Mouse (Mus musculus) thymus, postnatal 4 days (tissue): ENCODE data around the gene Grip2.

Source experiments
- DNase-seq: peaks from one replicate; pipeline ENCODE4 v3.0.0; 2021

Gene Grip2

DNA sequence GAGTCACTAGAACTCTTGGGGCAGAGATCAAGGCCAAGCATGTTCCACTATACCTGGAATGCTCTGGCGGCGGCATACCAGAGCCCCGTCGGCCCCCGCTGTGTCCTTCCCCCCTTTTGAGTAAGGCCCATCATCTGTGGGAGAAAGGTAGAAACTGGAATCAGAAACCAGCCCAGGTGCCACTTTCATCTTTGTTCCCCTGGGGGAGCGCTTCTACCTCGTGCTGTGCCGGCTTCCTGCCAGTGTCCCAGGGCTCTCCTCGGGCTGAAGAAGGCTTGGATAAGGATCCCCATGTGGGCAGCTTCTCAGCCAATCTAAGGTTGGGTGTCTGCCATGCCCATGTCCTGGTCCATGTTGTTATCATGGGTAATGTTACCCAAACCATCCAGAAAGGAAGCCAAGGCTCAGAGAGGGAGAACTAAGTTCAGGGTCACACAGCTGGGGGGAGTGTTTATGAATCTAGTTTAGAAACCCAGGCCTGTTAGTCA is 38.7 kb downstream of the Grip2 start:
- DNase-seq = no peak

- DNase-seq = no peak
Observed at GRCm38 (mm10) chr6:91785018-91785417, 42.0 kb downstream of the Grip2 start.

GRCm38 (mm10) chr6:91779206-91779605 is 47.8 kb downstream of the Grip2 start:
- no peak for DNase-seq

- peak; percentile 70 for DNase-seq
Observed at GRCm38 (mm10) chr6:91776543-91776942, 50.5 kb downstream of the Grip2 start.

DNA sequence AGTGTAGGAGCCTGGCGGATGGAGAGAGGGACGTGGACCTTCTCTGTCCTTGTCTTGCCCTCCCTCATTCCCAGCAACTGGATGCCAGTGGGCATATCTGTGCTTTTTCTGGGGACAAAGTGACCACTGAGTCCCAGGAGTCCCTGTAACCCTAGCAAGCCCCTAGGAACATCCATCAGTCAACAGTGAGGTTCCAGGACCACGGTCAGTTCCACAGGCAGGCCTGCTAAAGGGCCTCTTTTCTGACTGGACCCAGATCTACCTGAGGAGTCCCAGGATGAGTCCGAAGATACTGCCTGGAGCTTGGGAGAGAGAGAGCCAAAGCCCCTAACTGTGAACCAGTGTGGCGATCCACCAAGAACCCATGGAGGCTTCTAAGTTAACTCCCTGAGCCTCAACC is 53.1 kb downstream of the Grip2 start:
- DNase-seq = no peak

DNA sequence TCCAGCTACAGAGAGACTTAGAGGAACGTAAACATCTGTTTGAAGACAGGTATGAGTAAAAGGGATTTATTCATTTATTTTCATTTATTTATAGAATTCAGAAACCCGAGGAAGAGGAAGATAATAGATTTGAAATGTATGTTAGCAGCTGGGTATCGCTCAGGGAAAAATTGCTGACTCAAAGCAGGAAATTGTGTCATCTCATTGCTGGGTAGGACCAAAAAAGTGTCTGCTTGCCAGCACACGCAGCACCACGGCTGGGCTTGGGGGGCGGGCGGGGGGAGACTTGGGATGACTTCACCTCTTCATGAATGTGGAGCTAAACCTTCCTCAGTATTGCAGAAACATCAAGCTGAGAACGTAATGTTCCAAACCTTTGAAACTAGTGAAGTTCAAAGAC is 59.5 kb downstream of the Grip2 start:
- no peak for DNase-seq

- no peak for DNase-seq
Observed at GRCm38 (mm10) chr6:91762051-91762742, 64.9 kb downstream of the Grip2 start.

- DNase-seq = no peak
Observed at GRCm38 (mm10) chr6:91754845-91755244, 72.2 kb downstream of the Grip2 start.

DNA sequence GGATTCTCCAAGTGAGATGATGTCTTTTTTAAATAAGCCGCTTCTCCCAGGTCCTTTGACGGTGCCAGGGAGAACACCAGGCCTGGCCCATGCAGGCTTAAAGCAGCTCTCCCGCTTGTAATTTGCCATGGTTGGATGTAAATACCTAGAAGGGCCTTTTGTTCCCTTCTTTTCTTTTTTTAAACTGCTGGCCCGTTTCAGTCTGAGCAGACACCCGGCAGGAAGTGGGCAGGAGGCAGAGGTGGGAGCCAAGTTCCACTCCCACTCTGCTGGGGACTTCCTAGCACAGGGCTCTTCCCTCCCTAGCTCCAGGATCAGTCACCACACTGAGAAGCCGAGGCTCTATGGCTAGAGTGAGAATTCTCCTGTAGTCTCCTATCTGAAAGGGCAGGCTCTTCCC is 73.0 kb downstream of the Grip2 start:
- no peak for DNase-seq

- no peak for DNase-seq
Observed at GRCm38 (mm10) chr6:91752884-91753283, 74.2 kb downstream of the Grip2 start.

- DNase-seq = peak; percentile 50
Observed at GRCm38 (mm10) chr6:91750976-91751375, 76.1 kb downstream of the Grip2 start.

- DNase-seq = no peak
Observed at GRCm38 (mm10) chr6:91746776-91747175, 80.3 kb downstream of the Grip2 start.

- DNase-seq = no peak
Observed at GRCm38 (mm10) chr6:91745947-91746582, 81.0 kb downstream of the Grip2 start.

GRCm38 (mm10) chr6:91745246-91745645 is 81.8 kb downstream of the Grip2 start:
- DNase-seq = no peak

- DNase-seq = no peak
Observed at GRCm38 (mm10) chr6:91743886-91744285, 83.2 kb downstream of the Grip2 start.

GRCm38 (mm10) chr6:91742995-91743394 is 84.1 kb downstream of the Grip2 start:
- DNase-seq = no peak

GRCm38 (mm10) chr6:91742466-91742865 is 84.6 kb downstream of the Grip2 start:
- DNase-seq = no peak

- peak; percentile 78 for DNase-seq
Observed at GRCm38 (mm10) chr6:91741046-91741445, 86.0 kb downstream of the Grip2 start.

DNA sequence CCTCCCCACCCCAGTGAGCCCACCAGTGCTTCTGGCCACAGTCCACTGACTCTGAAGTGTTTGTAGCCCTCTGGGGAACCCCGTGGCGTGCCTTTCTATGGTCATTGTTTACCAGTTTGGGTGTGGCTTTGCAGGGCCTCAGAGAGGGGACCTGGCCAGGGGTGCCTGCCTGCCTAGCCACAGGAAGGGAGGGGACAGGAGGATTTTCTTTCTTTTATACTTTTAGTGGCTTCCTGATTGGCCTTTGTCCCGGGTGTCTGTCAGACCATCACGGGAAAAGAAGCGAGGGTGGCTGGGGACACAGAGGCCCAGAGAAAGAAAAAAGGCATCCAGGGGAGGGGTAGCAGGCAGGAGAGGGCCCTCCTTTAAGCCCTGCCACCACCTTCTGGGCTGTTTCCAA is 89.0 kb downstream of the Grip2 start:
- DNase-seq = no peak

DNA sequence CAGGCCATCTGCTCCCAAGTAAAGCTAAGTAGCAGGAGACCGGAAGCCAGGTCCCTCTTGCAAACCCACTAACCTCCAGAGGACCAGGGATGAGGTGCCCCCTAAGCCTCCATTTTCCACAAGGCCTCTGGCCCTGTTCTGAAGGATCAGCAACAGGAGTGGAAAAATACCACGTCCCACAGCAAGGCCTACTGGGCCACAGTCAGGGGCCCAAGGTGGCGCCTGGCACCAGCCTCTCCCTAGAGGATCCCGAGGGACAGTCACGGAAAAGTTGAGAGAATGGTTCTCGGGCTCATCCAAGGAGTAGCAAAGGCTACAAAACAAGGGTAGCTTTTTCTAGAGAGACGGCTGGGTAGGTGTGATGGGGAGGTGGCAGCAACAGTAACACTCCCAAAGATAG is 89.6 kb downstream of the Grip2 start:
- no peak for DNase-seq

DNA sequence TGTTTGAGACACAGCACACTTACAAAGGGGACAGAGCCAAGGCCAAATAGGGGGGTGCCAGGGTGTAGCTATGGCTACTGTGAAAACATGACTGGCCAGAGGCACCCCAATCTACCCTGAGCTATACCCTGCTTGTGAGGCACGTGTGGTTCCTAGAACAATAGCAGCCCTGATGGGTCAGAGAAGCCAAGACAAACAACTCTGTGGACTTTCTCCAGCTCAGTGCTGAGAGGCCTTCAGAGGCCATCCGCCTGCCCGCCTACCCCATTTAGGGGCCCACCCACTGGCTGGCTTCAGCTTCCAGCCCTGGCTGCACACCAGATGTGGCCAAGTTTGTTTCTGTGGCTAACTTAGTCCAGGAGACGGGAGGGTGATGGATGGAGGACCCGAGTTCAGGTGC is 90.6 kb downstream of the Grip2 start:
- DNase-seq = no peak

DNA sequence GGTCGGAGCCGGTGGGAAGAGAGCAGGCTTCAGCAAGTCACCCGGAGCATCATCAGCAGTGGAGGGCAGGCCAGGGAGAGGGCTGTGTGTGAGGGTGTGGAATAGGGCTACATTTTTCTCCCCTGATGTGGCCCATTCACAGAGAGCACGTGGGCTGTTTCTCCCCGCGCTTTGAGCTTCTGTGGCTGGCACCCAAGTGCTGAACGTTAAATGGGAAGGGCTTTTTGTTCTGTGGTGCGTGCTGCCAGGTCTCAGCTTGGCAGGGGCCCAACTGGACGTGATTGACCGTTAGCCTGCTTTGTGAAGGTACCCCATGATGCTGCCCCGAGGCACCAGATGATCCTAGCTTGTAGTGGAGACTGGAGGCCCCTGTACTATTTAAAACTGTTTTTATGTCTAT is 94.9 kb downstream of the Grip2 start:
- DNase-seq = no peak

- DNase-seq = no peak
Observed at GRCm38 (mm10) chr6:91729677-91730127, 97.3 kb downstream of the Grip2 start.

DNA sequence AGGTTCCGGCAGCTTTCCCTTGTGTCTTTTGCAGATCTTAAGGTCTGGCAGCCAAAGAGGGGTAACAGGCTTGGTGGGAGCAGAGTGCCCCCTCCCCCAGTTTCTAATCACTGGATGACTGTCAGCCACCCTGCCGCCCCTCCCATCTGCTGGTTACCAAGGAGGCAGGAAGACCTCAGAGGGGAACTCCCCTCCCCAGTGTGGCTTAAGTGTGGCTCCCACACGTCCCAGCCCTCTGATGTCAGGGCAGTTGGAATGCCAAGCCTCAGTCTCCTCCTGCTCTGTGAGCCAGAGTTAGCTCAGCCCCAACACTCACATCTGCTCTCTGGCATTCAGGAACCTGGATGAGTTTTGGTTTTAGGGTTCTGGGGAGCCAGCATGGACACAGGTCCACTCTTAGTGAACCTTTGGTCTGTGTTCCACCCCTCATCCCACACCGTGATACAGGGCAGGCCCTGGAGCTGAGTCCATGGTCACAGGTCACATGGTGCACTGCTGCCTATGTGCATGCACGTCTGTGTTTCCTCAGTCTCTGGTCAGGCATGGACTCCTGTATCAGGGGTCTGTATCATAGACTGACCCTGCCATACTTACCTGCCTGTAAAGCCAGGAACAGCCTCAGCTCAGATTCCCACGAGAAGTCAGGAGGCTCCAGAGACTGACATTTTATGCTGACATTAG is 98.0 kb downstream of the Grip2 start:
- DNase-seq = no peak
